Mouse (Mus musculus): ENCODE results near the gene Numa1. TPM values are rescaled to one million over a fixed set of nuclear protein-coding genes. Genes with fewer than 3 reads are reported as not detected.

Gene Numa1
- 160 and 170 TPM in 2 replicates for polyA plus RNA-seq (2011; ENCODE audit: insufficient read depth, insufficient read length, low read depth, missing spikeins)

DNA sequence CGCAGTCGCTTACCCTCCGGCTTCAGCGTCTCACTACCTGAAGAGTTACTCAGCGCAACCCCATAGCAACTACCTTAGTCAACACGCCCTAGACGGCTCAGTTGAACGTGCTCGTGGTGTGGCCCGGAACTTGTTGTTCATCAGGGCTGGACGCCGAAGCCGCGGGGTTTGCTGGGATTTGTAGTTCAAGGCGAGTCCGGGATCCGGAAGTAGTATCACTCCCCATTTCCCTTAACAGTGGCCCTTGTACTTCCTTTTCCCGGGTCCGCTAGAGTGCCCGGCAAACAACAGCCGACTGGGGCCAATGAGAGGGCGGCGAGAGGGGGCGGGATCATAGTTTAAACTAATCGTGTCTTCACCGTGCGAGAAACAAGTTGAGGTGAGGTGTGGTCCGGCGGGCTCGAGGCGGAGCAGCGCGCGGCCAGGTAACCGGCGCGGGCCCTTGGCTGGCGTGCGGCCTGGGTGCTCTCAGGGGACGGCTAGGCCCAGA lies at the start of gene Numa1, which contains the start of gene Lrrc51:
Numa1 (plus strand) TSS at position 361 of the 490 bp plus-strand sequence.
Lrrc51 (minus strand) TSS at position 145 of the 490 bp plus-strand sequence.
- Histone ChIP-seq H3K27me3 (ENCODE audit: control insufficient read depth, insufficient read depth, low read length, poor library complexity, severe bottlenecking) (no peaks in the 10 kb centered on the region), H3K9ac (ENCODE audit: low read depth, poor library complexity, severe bottlenecking) (peak within 1 kb of the TSS; percentile 87), H3K4me1 (ENCODE audit: control insufficient read depth, insufficient read depth, low read length) (no peaks in the 10 kb centered on the region), H3K36me3 (ENCODE audit: control insufficient read depth, insufficient read depth, low read length, poor library complexity, severe bottlenecking) (0 out of 2 replicates have a peak, but pooled peaks cover 3% of the 10 kb centered on the region), H3K9me3 (replicated peaks; ENCODE audit: control insufficient read depth, insufficient read depth, low read length, poor library complexity, severe bottlenecking) (no peaks in the 10 kb centered on the region), H3K27ac (ENCODE audit: insufficient read depth, low read length) (peak within 1 kb of the TSS; percentile 73), H3K4me3 (ENCODE audit: low read depth, low read length) (peak within 1 kb of the TSS; percentile 94)
- TF ChIP-seq CTCF (IDR thresholded peaks at IDR 0.05; ENCODE audit: low read depth, low read length) (no peak), EP300 (IDR thresholded peaks at IDR 0.05; ENCODE audit: insufficient read depth, low read depth, low read length) (0 out of 2 replicates have a peak, but pooled peaks have one; percentile 9), POLR2A (IDR thresholded peaks at IDR 0.05; ENCODE audit: insufficient read depth, low read length) (peak; percentile 72)

DNA sequence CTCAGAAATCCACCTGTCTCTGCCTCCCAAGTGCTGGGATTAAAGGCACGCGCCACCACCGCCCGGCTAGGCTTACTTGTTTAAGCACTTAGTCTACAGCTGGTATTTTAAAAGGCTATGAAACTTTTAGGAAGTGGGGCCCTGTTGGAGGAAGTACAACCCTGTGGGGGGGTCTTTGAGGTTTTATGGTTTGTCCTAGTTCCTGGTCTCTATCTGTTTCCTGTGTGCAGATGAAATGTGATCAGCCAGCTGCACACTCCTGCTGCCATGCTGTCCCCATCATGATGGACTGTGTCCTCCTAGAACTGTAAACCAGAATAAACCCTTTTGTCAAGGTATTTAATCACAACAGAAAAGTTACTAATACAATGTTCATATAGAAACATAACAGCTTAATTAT lies 49.8 kb upstream of the Numa1 start:
- no peaks in the 10 kb centered on the region for H3K36me3 ChIP-seq (ENCODE audit: control insufficient read depth, insufficient read depth, low read length, poor library complexity, severe bottlenecking)
- H3K9me3 ChIP-seq (replicated peaks; ENCODE audit: control insufficient read depth, insufficient read depth, low read length, poor library complexity, severe bottlenecking), result no peaks in the 10 kb centered on the region
- no peak for TF ChIP-seq EP300 (IDR thresholded peaks at IDR 0.05; ENCODE audit: insufficient read depth, low read depth, low read length)
- TF ChIP-seq CTCF (IDR thresholded peaks at IDR 0.05; ENCODE audit: low read depth, low read length), result no peak
- no peak for TF ChIP-seq POLR2A (IDR thresholded peaks at IDR 0.05; ENCODE audit: insufficient read depth, low read length)
- H3K4me1 ChIP-seq (ENCODE audit: control insufficient read depth, insufficient read depth, low read length), result no peaks in the 10 kb centered on the region
- H3K27ac ChIP-seq (ENCODE audit: insufficient read depth, low read length), result no peak overlapping the region
- no peak overlapping the region for H3K4me3 ChIP-seq (ENCODE audit: low read depth, low read length)
- H3K27me3 ChIP-seq (ENCODE audit: control insufficient read depth, insufficient read depth, low read length, poor library complexity, severe bottlenecking), result no peaks in the 10 kb centered on the region
- H3K9ac ChIP-seq (ENCODE audit: low read depth, poor library complexity, severe bottlenecking), result no peak overlapping the region

- Histone ChIP-seq H3K4me3 (ENCODE audit: low read depth, low read length) (no peak overlapping the region), H3K9ac (ENCODE audit: low read depth, poor library complexity, severe bottlenecking) (no peak overlapping the region), H3K27me3 (ENCODE audit: control insufficient read depth, insufficient read depth, low read length, poor library complexity, severe bottlenecking) (no peaks in the 10 kb centered on the region), H3K36me3 (ENCODE audit: control insufficient read depth, insufficient read depth, low read length, poor library complexity, severe bottlenecking) (no peaks in the 10 kb centered on the region), H3K27ac (ENCODE audit: insufficient read depth, low read length) (no peak overlapping the region), H3K4me1 (ENCODE audit: control insufficient read depth, insufficient read depth, low read length) (no peaks in the 10 kb centered on the region), H3K9me3 (replicated peaks; ENCODE audit: control insufficient read depth, insufficient read depth, low read length, poor library complexity, severe bottlenecking) (no peaks in the 10 kb centered on the region)
- TF ChIP-seq CTCF (IDR thresholded peaks at IDR 0.05; ENCODE audit: low read depth, low read length) (no peak), EP300 (IDR thresholded peaks at IDR 0.05; ENCODE audit: insufficient read depth, low read depth, low read length) (no peak), POLR2A (IDR thresholded peaks at IDR 0.05; ENCODE audit: insufficient read depth, low read length) (no peak)
These were observed 47.6 kb upstream of the Numa1 start for GRCm38 (mm10) chr7:101886274-101886673.

GRCm38 (mm10) chr7:101888460-101888859 lies 45.5 kb upstream of the Numa1 start:
- Histone ChIP-seq H3K9me3 (replicated peaks; ENCODE audit: control insufficient read depth, insufficient read depth, low read length, poor library complexity, severe bottlenecking) (no peaks in the 10 kb centered on the region), H3K36me3 (ENCODE audit: control insufficient read depth, insufficient read depth, low read length, poor library complexity, severe bottlenecking) (no peaks in the 10 kb centered on the region), H3K4me1 (ENCODE audit: control insufficient read depth, insufficient read depth, low read length) (no peaks in the 10 kb centered on the region), H3K4me3 (ENCODE audit: low read depth, low read length) (no peak overlapping the region), H3K27ac (ENCODE audit: insufficient read depth, low read length) (no peak overlapping the region), H3K9ac (ENCODE audit: low read depth, poor library complexity, severe bottlenecking) (no peak overlapping the region), H3K27me3 (ENCODE audit: control insufficient read depth, insufficient read depth, low read length, poor library complexity, severe bottlenecking) (no peaks in the 10 kb centered on the region)
- TF ChIP-seq EP300 (IDR thresholded peaks at IDR 0.05; ENCODE audit: insufficient read depth, low read depth, low read length), result no peak
- TF ChIP-seq CTCF (IDR thresholded peaks at IDR 0.05; ENCODE audit: low read depth, low read length), result no peak
- TF ChIP-seq POLR2A (IDR thresholded peaks at IDR 0.05; ENCODE audit: insufficient read depth, low read length), result no peak

DNA sequence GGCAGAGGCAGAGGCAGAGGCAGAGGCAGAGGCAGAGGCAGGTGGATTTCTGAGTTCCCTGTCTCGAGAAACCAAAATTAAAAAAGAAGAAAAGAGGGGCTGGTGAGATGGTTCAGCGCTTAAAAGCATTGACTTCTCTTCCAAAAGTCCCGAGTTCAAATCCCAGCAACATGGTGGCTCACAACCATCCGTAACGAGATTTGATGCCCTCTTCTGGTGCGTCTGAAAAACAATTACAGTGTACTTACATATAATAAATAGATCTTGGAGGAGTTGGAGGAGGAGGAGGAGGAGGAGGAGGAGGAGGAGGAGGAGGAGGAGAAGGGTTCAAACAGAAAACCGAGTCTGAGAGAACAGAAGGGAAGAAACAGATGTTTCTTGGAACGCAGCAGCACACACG lies 38.2 kb upstream of the Numa1 start:
- Histone ChIP-seq H3K27ac (ENCODE audit: insufficient read depth, low read length) (no peak overlapping the region), H3K27me3 (ENCODE audit: control insufficient read depth, insufficient read depth, low read length, poor library complexity, severe bottlenecking) (no peaks in the 10 kb centered on the region), H3K36me3 (ENCODE audit: control insufficient read depth, insufficient read depth, low read length, poor library complexity, severe bottlenecking) (peaks cover 12% of the 10 kb centered on the region), H3K9ac (ENCODE audit: low read depth, poor library complexity, severe bottlenecking) (peak overlapping the region; percentile 39), H3K4me3 (ENCODE audit: low read depth, low read length) (peak overlapping the region; percentile 79), H3K9me3 (replicated peaks; ENCODE audit: control insufficient read depth, insufficient read depth, low read length, poor library complexity, severe bottlenecking) (no peaks in the 10 kb centered on the region), H3K4me1 (ENCODE audit: control insufficient read depth, insufficient read depth, low read length) (no peaks in the 10 kb centered on the region)
- TF ChIP-seq EP300 (IDR thresholded peaks at IDR 0.05; ENCODE audit: insufficient read depth, low read depth, low read length) (no peak), POLR2A (IDR thresholded peaks at IDR 0.05; ENCODE audit: insufficient read depth, low read length) (no peak), CTCF (IDR thresholded peaks at IDR 0.05; ENCODE audit: low read depth, low read length) (no peak)
